Mouse (Mus musculus) kidney, postnatal 0 days (tissue): ENCODE measurements around the gene Arl2. TPM values are rescaled to one million over a fixed set of nuclear protein-coding genes. Genes with fewer than 3 reads are reported as not detected.

Experiments used
- ATAC-seq: fragments of 200-750 bp; cut with Nextera tagmentation; replicated peaks from 2 replicates; pipeline ENCODE4 v1.8.0; 2017; ENCODE audit warnings: low read depth, moderate number of reproducible peaks, moderate TSS enrichment, moderate library complexity; ENCODE audit not compliant: low FRiP score
- DNase-seq: peaks from one replicate; pipeline ENCODE4 v3.0.0-alpha.2; 2016; ENCODE audit warnings: low spot score
- H3K27ac ChIP-seq: fragments of 300-500 bp; sonication (generic); 2 replicates; pipeline ENCODE4 v1.5.1; 2014; ENCODE audit warnings: mild to moderate bottlenecking
- H3K27me3 ChIP-seq: fragments of 300-500 bp; sonication (generic); 2 replicates; pipeline ENCODE4 v1.6.1; 2014; ENCODE audit warnings: low read length, mixed read lengths; ENCODE audit not compliant: insufficient read depth
- H3K36me3 ChIP-seq: fragments of 300-500 bp; sonication (generic); 2 replicates; pipeline ENCODE4 v1.6.1; 2014; ENCODE audit warnings: low read length, mixed read lengths; ENCODE audit not compliant: insufficient read depth
- H3K4me1 ChIP-seq: fragments of 300-500 bp; sonication (generic); replicated peaks from 2 replicates; pipeline ENCODE4 v1.6.1; 2014; ENCODE audit warnings: antibody characterized with exemption, low read length, mixed read lengths; ENCODE audit not compliant: insufficient read depth
- H3K4me2 ChIP-seq: fragments of 300-500 bp; sonication (generic); 2 replicates; pipeline ENCODE4 v1.6.1; 2014; ENCODE audit warnings: mild to moderate bottlenecking, low read length, moderate library complexity, mixed read lengths
- H3K4me3 ChIP-seq: fragments of 300-500 bp; sonication (generic); replicated peaks from 2 replicates; pipeline ENCODE4 v1.5.1; 2014; ENCODE audit warnings: low read depth, low read length
- H3K9ac ChIP-seq: fragments of 300-500 bp; sonication (generic); 2 replicates; pipeline ENCODE4 v1.6.1; 2014; ENCODE audit warnings: low read depth, low read length
- H3K9me3 ChIP-seq: fragments of 300-500 bp; sonication (generic); replicated peaks from 2 replicates; pipeline ENCODE4 v1.6.1; 2016; ENCODE audit warnings: low read length, inconsistent platforms, mixed read lengths
- CTCF ChIP-seq: IDR thresholded peaks from 2 replicates; pipeline ENCODE4 v1.5.1; 2016; ENCODE audit warnings: antibody characterized with exemption, low read depth, mild to moderate bottlenecking, moderate library complexity
- WGBS: fragments of 180-500 bp; shearing (Covaris S2); extraction: QIAGEN DNeasy Blood & Tissue Kit; methylation state at CpG from one replicate; pipeline ENCODE4 v1.1.7; 2014; 5-methylcytosine and 5-hydroxymethylcytosine counted together
- polyA plus RNA-seq: library from polyadenylated mRNA; unstranded; fragments of >200 nt; fragmentation: Nextera tagmentation; extraction: Ambion mirVana; gene quantifications from 2 replicates; pipeline ENCODE4 v1.2.1, GENCODE M21; 2015

Arl2 gene
- polyA plus RNA-seq, 1 experiment from 2014 or later: 96.1 TPM

GRCm38 (mm10) chr19:6104476-6104875 is 36.9 kb downstream of the Arl2 start:
- no peak for TF ChIP-seq CTCF
- no peaks in the 10 kb centered on the region for H3K36me3 ChIP-seq
- H3K4me2 ChIP-seq: no peak overlapping the region
- H3K9ac ChIP-seq: no peak overlapping the region
- 70% methylated on average over 4 of the region's 4 CpGs for WGBS
- H3K4me3 ChIP-seq: no peak overlapping the region
- no peaks in the 10 kb centered on the region for H3K27me3 ChIP-seq
- H3K9me3 ChIP-seq: no peaks in the 10 kb centered on the region
- no peak overlapping the region for H3K27ac ChIP-seq
- H3K4me1 ChIP-seq: no peaks in the 10 kb centered on the region
- DNase-seq (no peak), ATAC-seq (no peak)

GRCm38 (mm10) chr19:6102169-6102853 is 39.0 kb downstream of the Arl2 start:
- Histone ChIP-seq H3K9ac (no peak overlapping the region), H3K27me3 (no peaks in the 10 kb centered on the region), H3K4me3 (no peak overlapping the region), H3K4me1 (no peaks in the 10 kb centered on the region), H3K27ac (no peak overlapping the region), H3K36me3 (no peaks in the 10 kb centered on the region), H3K4me2 (no peak overlapping the region), H3K9me3 (no peaks in the 10 kb centered on the region)
- no peak for DNase-seq
- no peak for ATAC-seq
- no peak for TF ChIP-seq CTCF
- WGBS: 75% methylated on average over 6 of the region's 6 CpGs

GRCm38 (mm10) chr19:6101186-6101585 is 40.2 kb downstream of the Arl2 start:
- DNase-seq (no peak), ATAC-seq (no peak)
- Histone ChIP-seq H3K4me3 (no peak overlapping the region), H3K9me3 (no peaks in the 10 kb centered on the region), H3K4me1 (no peaks in the 10 kb centered on the region), H3K27ac (no peak overlapping the region), H3K4me2 (no peak overlapping the region), H3K27me3 (no peaks in the 10 kb centered on the region), H3K36me3 (no peaks in the 10 kb centered on the region), H3K9ac (no peak overlapping the region)
- 58% methylated on average over 6 of the region's 6 CpGs for WGBS
- no peak for TF ChIP-seq CTCF

GRCm38 (mm10) chr19:6097847-6098246 is 43.5 kb downstream of the Arl2 start:
- TF ChIP-seq CTCF: no peak
- no peak for DNase-seq
- H3K9me3 ChIP-seq: no peaks in the 10 kb centered on the region
- no peak overlapping the region for H3K4me2 ChIP-seq
- no peaks in the 10 kb centered on the region for H3K27me3 ChIP-seq
- 0 out of 2 replicates have a peak, but pooled peaks cover 3% of the 10 kb centered on the region for H3K36me3 ChIP-seq
- no peaks in the 10 kb centered on the region for H3K4me1 ChIP-seq
- H3K9ac ChIP-seq: no peak overlapping the region
- ATAC-seq: no peak
- 81% methylated on average over 3 of the region's 3 CpGs for WGBS
- H3K27ac ChIP-seq: no peak overlapping the region
- no peak overlapping the region for H3K4me3 ChIP-seq

- DNase-seq (no peak), ATAC-seq (no peak)
- Histone ChIP-seq H3K27ac (no peak within 1 kb of the TSS), H3K27me3 (no peaks in the 10 kb centered on the region), H3K9me3 (no peaks in the 10 kb centered on the region), H3K4me3 (no peak within 1 kb of the TSS), H3K4me2 (no peak within 1 kb of the TSS), H3K4me1 (no peaks in the 10 kb centered on the region), H3K36me3 (peaks cover 20% of the 10 kb centered on the region; the same call in 1 of the 2 replicates), H3K9ac (no peak within 1 kb of the TSS)
- 85% methylated on average over 7 of the region's 7 CpGs for WGBS
- no peak for TF ChIP-seq CTCF
Measured at GRCm38 (mm10) chr19:6094119-6094518, 47.2 kb downstream of the Arl2 start, which contains the start of gene AC131692.1. AC131692.1 (plus strand) TSS chr19:6094419.

GRCm38 (mm10) chr19:6088841-6089240 is 52.5 kb downstream of the Arl2 start:
- Histone ChIP-seq H3K9me3 (no peaks in the 10 kb centered on the region), H3K27ac (no peak overlapping the region), H3K4me1 (0 out of 2 replicates have a peak, but pooled peaks cover 4% of the 10 kb centered on the region), H3K27me3 (no peaks in the 10 kb centered on the region), H3K36me3 (peaks cover 17% of the 10 kb centered on the region), H3K4me2 (no peak overlapping the region), H3K4me3 (no peak overlapping the region), H3K9ac (no peak overlapping the region)
- no peak for TF ChIP-seq CTCF
- DNase-seq: no peak
- WGBS: 92% methylated on average over 13 of the region's 13 CpGs
- no peak for ATAC-seq
